Mouse (Mus musculus) kidney, postnatal 10 days (tissue): ENCODE measurements around the gene 4930415L06Rik.

Experiments
- DNase-seq: peaks from one replicate; pipeline ENCODE4 v3.0.0; 2021; ENCODE audit warnings: mixed read lengths

4930415L06Rik gene

GRCm38 (mm10) chrX:89932752-89933151 is at the start of gene 4930415L06Rik:
TSS of gene 4930415L06Rik (minus strand) at chrX:89932852.
- no peak for DNase-seq

- no peak for DNase-seq
These were observed 46.0 kb upstream of the 4930415L06Rik start for GRCm38 (mm10) chrX:89978621-89979020.

- no peak for DNase-seq
These were observed 27.8 kb downstream of the 4930415L06Rik start for GRCm38 (mm10) chrX:89904871-89905270.
